Mouse (Mus musculus) c-Kit-positive CD71-positive TER-119-positive erythroid progenitor cells, embryonic 14.5 days (primary cell): ENCODE measurements around the gene Rbm47.

Experiments
- DNase-seq: peaks from one replicate; pipeline ENCODE4 v3.0.0-alpha.2; 2013; ENCODE audit warnings: low spot score

The Rbm47 gene

GRCm38 (mm10) chr5:66086304-66086703 is 86.6 kb downstream of the Rbm47 start:
- DNase-seq, result no peak

- DNase-seq, result no peak
These were observed 87.4 kb downstream of the Rbm47 start for GRCm38 (mm10) chr5:66085478-66085877.

DNA sequence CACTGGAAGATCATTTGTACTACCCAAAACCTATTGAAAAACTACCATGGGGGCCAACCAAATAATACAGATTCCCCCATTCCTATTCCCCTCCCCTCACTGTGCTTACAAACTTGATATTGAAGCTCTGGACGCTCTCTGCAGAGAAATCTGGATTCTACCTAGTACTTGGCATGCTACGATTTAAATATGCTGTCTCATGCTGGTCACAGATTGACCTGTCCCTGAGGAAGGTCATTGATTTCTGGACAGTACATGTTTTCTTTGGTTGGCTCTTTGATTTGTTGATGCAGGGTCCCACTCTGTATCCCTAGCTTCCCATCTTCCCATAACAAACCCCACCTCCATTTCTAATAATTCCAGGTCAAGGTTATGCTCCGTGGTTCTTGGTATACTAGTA is 88.4 kb downstream of the Rbm47 start:
- no peak for DNase-seq

GRCm38 (mm10) chr5:66083350-66083749 is 89.6 kb downstream of the Rbm47 start:
- peak; percentile 36 for DNase-seq

GRCm38 (mm10) chr5:66082229-66082572 is 90.7 kb downstream of the Rbm47 start:
- no peak for DNase-seq

DNA sequence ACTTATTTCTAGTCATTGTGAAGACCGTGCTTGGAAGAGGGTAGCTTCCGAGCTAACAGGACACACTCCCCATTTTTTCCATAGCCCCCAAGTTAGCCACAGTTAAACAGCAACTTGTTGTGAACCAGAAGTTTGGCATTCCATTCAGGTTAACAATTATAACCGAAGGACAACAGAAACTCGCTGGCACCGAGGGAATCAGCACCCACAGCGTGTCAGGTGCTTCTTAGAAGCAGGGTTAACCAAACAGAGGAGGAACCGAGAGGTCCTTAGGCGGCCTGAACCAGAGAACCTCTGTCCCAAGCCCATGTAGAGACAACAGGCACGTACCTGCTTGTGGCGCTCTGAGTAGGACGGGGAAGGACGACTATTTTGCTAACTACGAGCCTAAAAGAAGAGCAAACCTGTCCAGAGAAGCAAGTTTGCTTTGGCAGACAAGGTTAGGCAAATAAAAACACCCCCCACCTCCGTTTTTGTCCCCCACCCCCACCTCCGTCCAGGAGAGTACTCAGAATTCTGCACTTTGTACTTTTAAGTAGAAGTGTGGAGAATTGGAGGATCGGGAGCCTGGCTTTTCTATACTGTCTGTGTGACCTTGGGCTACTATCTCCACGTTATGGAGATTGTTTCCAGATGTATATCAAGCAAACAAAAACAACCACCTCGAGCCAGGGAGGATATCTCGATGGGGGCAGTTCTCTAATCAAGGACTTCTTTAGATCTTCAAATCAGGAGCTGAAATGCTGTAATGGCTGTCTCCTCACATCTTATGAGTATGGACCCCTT is 91.3 kb downstream of the Rbm47 start:
- DNase-seq, result no peak

DNA sequence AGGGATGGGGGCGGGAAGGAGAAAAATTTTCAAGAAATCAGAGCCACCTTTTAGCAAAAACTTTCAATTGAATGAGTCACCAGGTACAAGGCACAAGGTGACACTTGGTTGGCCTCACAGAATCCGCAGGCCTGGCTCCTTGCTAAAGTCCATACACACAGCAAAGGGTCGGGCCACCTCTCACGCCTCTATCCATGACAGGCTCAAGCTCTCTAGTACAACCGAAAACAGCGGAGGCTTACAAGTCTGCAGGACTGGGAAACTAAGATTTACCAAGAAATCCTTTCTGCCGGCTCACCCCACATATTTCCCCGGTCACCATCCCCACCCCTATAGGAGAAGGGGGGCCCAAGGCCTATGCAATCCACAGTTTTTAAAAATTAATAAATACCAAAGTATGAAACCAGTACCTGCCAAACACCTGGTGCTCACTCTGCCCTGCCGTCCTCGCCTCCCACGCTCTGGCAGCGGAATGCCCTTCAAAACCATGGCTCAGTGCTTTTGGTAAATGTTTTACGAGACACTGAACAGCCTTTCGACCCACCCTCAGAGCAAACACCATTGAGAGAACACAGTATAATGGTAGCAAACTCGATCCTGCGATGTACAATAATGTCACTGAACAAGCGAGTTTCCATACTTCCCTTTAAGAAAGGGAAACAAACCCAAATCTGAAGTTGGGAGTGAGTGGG is 92.2 kb downstream of the Rbm47 start:
- DNase-seq, result no peak

DNA sequence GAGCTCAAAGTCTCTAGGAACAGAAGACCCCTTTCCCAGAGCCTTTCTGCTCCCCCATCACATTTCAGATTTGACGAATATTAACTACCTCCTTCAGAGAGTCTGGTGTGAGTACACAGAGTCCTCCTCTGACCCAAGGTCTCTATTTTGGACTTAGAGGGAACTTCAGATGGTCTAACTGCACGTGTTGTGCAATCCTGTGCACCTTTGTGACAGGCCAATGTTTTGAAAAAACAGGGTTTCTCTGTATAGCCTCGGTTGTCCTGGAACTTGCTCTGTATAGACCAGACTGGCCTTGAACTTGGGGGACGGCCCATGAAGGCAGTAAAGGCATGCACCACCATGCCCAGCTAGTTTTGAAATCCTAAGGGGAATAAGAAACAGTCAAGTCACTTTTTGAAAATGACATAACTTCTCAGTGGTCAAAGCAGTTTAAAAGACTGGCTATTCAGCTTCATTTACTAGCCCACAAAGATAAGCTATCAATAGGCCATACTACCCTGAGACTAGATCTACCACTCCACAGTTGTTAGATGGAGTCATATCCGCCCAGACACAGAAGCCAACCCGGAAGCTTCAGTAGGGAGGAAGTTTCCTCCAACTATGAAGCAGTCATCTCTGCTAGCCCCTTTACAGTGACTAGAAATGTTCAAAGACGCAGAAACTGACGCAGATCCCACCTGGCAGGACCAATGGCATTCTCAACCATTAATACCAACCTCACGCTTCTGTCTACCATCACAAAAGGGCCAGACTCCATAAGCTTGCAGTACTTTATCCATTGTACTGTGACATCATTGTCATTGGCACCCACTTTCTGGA is 93.3 kb downstream of the Rbm47 start:
- DNase-seq, result no peak

DNA sequence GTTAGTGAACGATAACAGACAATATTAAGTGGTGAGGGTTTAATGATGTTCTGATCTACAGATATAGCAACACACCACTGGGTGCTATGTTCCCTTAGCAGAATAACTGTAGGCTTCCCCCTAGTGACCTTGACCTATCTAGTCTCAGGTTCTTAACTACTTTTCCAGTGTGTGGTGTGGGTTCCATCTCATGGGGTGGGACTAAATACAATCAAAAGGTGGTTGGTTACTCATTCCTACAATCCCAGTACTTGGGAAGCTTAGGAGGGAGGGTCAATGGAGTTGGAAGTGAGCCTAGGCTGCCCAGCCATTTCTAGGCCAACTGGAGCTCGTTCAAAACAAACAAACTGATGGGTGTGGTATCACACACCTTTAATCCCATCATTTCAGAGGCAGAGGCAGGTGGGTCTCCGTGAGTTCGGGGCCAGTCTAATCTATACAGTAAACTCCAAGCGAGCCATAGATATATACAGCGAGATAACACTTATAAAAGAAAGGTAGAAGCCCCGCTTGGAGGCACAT is 94.4 kb downstream of the Rbm47 start:
- no peak for DNase-seq

DNA sequence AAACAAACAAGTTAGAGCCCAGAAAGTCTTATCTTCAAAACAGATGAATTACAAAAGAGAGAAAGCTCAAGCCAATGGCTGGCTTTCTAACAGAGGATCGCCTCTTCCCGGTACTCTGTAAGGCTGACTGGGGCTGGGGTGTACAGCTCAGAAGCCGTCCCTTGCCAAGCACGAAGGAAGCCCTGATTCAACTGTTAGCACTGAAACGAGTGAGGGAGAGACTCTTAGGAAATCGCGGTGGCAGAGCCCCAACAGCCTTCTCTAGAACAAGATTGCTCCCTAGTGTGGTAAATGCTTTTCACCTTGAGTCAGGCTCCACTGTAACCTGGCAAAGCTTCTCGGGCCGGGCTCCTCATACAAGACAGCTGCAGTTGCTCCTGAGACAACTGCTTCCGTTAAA is 95.5 kb downstream of the Rbm47 start:
- no peak for DNase-seq

DNA sequence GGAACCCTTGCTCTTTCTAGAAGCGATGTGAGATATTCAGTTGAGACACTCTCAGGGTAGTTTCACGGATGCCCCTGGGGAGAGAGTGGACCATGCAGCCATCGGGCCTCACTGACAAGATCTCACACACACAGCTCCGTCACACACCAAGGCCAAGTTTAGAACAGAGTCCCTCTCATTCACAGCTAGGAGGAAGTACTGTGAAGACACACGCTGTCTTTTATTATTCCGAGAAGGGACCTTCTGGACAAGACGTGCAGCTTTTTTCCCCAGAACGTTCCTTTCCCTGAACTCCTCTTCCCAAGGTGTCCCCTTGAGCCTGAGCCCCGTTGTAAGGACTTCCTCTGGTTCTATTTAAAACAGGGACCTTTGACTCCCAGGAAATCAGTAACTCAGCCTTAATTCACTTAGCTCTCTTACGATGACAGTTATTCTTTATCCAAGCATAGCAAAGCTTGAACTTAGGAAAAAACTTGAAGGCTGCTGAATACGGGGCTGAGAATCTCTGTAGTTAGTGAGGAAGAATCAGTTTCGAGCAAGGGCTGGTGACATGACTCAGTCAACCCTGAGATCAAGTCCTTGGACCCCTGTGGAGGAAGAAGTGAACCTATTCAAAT is 96.1 kb downstream of the Rbm47 start:
- DNase-seq, result no peak

DNA sequence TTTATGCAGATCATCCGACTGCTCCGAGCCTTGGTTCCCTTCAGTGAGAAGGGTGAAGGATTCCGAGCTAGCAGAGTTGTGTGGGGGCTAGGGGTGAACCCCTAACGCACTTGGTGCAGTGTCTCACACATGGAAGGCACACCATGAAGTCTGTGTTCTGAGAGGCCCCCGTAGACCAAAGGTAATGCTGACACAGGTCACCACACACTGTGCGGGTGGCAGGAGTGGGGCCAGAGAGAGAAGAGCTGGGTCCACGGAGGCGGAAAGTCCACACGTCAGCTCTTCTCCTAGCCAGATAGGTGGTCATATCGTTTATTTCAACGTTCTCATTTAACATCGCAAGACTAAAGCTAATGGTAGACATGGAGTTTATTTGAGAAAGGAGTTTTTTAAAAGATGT is 97.0 kb downstream of the Rbm47 start:
- DNase-seq, result no peak

DNA sequence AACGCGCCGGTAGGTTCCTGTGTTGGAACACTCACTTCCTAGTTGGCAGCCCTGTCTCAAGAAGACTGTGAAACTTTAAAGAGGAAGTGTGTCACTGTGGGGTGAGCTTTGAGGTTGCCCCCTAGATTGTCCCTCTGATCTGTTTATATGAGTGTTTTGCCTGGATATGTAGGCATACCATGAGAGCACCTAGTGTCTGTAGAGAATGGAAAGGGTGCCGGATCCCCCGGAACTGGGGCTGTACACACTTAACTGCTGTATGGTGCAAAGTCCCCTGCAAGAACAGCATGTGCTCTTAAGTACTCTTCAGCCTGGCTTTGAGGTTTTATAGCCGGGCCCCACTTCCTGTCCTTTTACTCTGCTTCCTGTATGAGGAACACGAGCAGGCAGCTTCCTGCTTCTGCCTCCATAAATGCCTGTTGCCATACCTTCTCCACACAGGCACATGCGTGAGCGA is 97.9 kb downstream of the Rbm47 start:
- DNase-seq, result no peak

DNA sequence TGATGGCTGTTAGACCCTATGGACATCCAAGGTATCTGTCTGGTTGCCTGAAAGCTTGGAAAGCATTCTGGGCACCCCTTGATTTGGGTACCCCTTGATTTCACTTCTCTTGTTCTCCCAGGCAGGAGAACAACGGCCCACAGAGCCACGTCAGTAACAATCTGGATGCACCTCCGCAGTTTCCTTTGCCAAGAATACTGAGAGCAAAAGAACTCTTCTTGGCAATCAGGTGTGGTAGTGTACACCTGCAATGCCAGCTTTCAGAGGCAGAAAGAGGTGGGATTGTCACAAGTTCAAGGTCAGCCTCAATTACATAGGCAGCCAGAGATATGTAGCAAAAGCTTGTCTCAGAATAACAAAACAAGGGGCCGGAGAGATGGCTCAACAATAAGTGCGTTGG is 98.7 kb downstream of the Rbm47 start:
- no peak for DNase-seq

DNA sequence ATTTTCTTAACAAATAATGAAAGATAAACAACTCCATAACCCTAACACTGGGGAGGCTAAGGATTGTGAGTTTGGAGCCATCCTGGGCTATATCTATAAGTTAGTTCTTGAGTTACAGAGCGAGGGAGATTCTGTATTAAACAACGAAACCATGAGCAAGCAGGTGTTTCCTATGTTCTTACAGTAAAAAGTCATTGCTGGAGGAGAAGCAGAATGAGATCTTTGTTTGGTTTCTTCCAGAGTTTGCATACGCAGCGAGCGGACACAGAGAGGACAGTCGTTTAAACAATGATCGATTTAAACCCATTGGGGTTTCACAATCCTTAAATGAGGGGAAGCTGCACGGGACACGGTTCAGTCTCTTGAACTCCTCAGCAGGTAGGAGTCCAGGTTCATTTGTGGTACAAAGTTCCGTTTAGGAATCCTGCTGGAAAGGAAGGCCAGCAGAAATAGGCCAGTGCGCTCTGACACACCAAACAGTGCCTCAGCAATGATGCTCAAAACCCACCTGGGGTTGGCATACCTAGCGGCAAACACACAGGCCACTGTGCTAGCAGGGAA is 99.2 kb downstream of the Rbm47 start:
- no peak for DNase-seq

DNA sequence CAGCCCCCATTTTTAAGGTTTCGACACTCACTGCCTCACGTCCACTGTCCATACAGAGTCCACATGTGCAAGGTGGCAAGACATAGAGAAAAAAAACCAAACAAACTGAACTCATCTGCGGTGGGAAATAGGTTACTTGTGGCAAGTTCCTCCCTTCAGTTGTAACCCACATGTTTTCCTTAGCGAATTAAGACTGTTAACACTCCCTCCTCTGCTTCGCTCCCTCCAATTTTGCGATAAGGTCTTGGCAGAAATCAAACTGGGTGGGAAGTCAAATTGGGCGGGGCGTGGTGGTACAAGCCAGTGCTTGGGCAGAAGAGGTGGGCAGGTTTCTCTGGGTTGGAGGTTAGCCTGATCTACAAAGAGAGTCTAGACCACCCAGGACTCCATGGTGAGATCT is 101.2 kb downstream of the Rbm47 start:
- DNase-seq, result no peak

DNA sequence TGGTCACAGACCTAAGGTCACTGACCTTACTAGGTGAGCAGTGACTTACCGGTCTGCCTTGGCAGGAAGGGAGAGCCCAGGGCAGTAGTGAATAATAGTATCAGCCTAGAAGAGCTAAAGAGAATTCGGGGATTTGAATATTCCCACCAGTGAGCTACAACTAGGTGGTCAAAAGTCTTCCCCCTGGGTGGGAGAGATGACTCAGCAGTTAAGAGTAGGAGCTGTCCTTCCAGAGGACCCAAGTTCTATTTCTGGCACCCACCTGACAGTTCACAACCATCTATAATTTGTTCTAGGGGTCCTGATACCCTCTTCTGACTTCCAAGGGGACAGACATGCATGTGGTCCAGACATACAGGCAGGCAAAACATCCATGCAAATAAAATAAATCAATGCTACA is 102.6 kb downstream of the Rbm47 start:
- DNase-seq, result no peak

DNA sequence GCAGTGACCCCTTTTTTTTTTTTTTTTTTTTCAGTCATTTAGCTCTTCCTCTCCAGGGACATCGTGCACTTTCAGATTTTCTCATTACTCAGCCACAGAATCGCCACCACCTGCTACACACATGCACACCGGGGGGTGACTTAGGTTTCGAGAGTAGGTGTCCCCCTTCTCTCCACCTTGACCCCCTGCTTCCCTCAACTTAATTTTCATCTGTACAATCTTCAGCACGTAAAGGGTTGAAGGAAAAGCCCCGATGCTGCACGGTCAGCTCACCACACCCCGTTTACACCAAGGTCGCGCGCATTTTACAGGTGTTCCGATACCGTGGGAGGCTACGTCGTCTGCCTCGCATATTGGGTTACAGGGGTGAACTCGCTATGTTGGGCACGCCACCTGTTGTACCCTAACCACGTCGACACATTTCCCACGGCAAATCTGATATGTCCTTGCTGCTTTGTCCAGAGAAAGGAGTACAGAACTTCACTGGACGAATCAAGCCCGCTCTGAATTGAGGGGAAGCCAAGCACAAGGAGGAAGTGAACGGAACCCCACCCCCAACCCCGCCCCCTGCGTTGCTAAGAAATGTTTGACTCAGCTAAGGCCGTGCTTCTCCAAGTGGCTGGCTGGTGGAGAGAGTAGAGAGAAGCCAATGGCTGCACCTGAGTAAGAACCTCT is 103.3 kb downstream of the Rbm47 start:
- DNase-seq, result peak; percentile 13

- no peak for DNase-seq
These were observed 103.8 kb downstream of the Rbm47 start for GRCm38 (mm10) chr5:66069133-66069469.

DNA sequence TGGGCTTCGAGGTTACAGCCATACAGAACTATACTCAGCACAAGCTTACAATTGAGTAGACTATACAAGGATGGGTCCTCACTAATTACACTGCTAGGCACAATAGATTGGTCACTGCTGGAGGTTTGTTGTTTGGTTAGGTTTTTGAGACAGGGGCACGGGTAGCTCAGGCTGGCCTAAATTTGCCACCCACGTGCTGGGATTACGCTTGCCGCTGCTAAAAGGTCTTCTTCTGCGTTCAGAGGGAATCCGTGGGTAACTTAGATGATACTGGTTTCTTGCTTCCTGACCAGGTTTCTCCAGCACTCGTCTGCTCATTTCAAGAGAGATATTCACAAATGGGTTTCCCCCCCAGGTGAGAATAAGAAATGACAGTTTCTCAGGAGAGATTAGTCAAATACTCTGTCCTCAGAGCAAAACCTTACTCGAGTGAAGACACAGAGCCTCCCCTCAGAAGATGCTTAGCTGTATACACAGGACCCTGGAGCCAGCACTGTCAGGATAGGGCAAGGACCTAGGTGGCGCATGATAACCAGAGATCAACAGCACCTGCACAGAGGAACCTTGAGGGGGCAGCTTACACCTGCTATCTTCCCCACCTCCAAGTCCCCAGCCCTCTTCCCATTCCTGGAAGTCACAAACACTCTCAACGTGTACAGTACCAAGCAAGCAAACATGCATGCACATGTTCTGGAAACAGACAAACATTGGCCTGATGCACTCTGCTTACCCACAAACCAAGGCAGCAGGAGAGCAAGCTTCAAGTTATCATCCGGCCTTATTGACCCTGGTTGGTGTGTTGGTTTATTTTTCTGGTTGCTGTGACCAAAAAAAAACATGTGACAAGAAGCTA is 104.6 kb downstream of the Rbm47 start:
- DNase-seq, result no peak
